Mouse (Mus musculus) right cerebral cortex, postnatal 14 days (tissue): ENCODE data around the gene Tbxas1.

Experiments used
- DNase-seq: peaks from one replicate; pipeline ENCODE4 v3.0.0; 2022

Gene Tbxas1

GRCm38 (mm10) chr6:38966839-38967238, 91.6 kb downstream of the Tbxas1 start:
- no peak for DNase-seq

GRCm38 (mm10) chr6:38967288-38967687, 92.1 kb downstream of the Tbxas1 start:
- DNase-seq = no peak

GRCm38 (mm10) chr6:38967988-38968387, 92.8 kb downstream of the Tbxas1 start:
- DNase-seq = no peak

GRCm38 (mm10) chr6:38969944-38970740, 94.9 kb downstream of the Tbxas1 start:
- no peak for DNase-seq

- DNase-seq = no peak
Measured at GRCm38 (mm10) chr6:38970759-38971158, 95.6 kb downstream of the Tbxas1 start.

- DNase-seq = no peak
Measured at GRCm38 (mm10) chr6:38972826-38973225, 97.6 kb downstream of the Tbxas1 start.

GRCm38 (mm10) chr6:38973441-38974161, 98.4 kb downstream of the Tbxas1 start:
- no peak for DNase-seq

GRCm38 (mm10) chr6:38974162-38974525, 98.9 kb downstream of the Tbxas1 start:
- DNase-seq = no peak

- DNase-seq = no peak
Measured at GRCm38 (mm10) chr6:38974536-38975268, 99.5 kb downstream of the Tbxas1 start.

- no peak for DNase-seq
Measured at GRCm38 (mm10) chr6:38975866-38976265, 100.7 kb downstream of the Tbxas1 start.

GRCm38 (mm10) chr6:38976355-38976754, 101.2 kb downstream of the Tbxas1 start:
- no peak for DNase-seq

- no peak for DNase-seq
Measured at GRCm38 (mm10) chr6:38980921-38981715, 105.9 kb downstream of the Tbxas1 start.

- no peak for DNase-seq
Measured at GRCm38 (mm10) chr6:38982071-38982470, 106.9 kb downstream of the Tbxas1 start.

GRCm38 (mm10) chr6:38982656-38983055, 107.5 kb downstream of the Tbxas1 start:
- DNase-seq = no peak

GRCm38 (mm10) chr6:38983060-38983459, 107.9 kb downstream of the Tbxas1 start:
- DNase-seq = no peak

GRCm38 (mm10) chr6:38984626-38985025, 109.4 kb downstream of the Tbxas1 start:
- no peak for DNase-seq

GRCm38 (mm10) chr6:38986641-38987040, 111.4 kb downstream of the Tbxas1 start:
- DNase-seq = no peak

- no peak for DNase-seq
Measured at GRCm38 (mm10) chr6:38992016-38992415, 116.8 kb downstream of the Tbxas1 start.

- DNase-seq = no peak
Measured at GRCm38 (mm10) chr6:38995774-38996173, 120.6 kb downstream of the Tbxas1 start.

- no peak for DNase-seq
Measured at GRCm38 (mm10) chr6:38997838-38998237, 122.6 kb downstream of the Tbxas1 start.

GRCm38 (mm10) chr6:39003126-39003525, 127.9 kb downstream of the Tbxas1 start:
- no peak for DNase-seq

GRCm38 (mm10) chr6:39004003-39004473, 128.8 kb downstream of the Tbxas1 start:
- DNase-seq = no peak
